Mouse (Mus musculus): ENCODE measurements around the gene Adamts18.

DNA sequence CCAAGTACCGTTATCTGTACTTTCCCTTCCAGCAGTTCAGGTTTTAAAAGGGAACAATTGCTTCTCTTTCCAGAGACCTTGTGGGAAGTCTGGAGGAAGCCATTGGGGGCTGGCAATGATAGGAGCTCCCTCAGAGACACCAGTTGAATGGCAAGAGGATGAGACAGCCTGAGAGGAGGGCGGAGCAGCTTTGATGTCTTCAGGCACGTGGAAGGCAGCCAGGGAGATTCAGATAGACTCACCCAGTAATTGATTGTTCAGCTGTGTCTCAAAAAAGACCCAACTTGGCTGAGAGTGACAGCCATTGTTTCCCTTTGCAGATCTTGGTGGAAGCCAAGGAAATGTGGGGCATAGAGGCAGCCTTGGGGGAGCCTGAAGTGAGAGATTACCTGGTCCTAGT, 42.8 kb upstream of the Adamts18 start:
- TF ChIP-seq CTCF (IDR thresholded peaks at IDR 0.05; ENCODE audit: extremely low read depth, insufficient read length, insufficient replicate concordance, low read depth, low read length) (no peak), POLR2A (IDR thresholded peaks at IDR 0.05; ENCODE audit: low read depth, low read length) (no peak)
